Mouse (Mus musculus): Measurements from ENCODE around the gene Rgn. TPM values are rescaled to one million over a fixed set of nuclear protein-coding genes. Genes with fewer than 3 reads are reported as not detected.

The Rgn gene
- total and polyA plus RNA-seq, 3 experiments: not detected

- TF ChIP-seq MAFK (IDR thresholded peaks at IDR 0.05; ENCODE audit: borderline replicate concordance, low read depth, low read length) (no peak), GABPA (IDR thresholded peaks at IDR 0.05; ENCODE audit: low read depth, low read length) (no peak), SIN3A (IDR thresholded peaks at IDR 0.05; ENCODE audit: low read length) (no peak), MYC (IDR thresholded peaks at IDR 0.05; ENCODE audit: low read depth, low read length) (no peak), E2F4 (IDR thresholded peaks at IDR 0.05; ENCODE audit: borderline replicate concordance, low read depth, low read length) (no peak), GATA1 (IDR thresholded peaks at IDR 0.05; ENCODE audit: low read depth, low read length) (peak; percentile 61), HCFC1 (IDR thresholded peaks at IDR 0.05; ENCODE audit: low read depth, low read length) (no peak), SMC3 (IDR thresholded peaks at IDR 0.05; ENCODE audit: low read depth, low read length) (no peak), ZKSCAN1 (IDR thresholded peaks at IDR 0.05; ENCODE audit: low read depth, low read length) (no peak), RAD21 (IDR thresholded peaks at IDR 0.05; ENCODE audit: low read depth, low read length) (no peak)
These were observed 21.4 kb downstream of the Rgn start (continued) for GRCm38 (mm10) chrX:20571024-20571423.

- H3K27me3 ChIP-seq (ENCODE audit: control insufficient read depth in 1 of 2, insufficient read depth in 2 of 2, low read length in 2 of 2): no peaks in the 10 kb centered on the region
- H3K4me3 ChIP-seq (ENCODE audit: control insufficient read depth in 1 of 2, insufficient read depth in 1 of 2, low read depth in 2 of 2, low read length in 2 of 2): no peak overlapping the region; a peak in 1 of 4 replicates
- no peaks in the 10 kb centered on the region for H3K9me3 ChIP-seq (replicated peaks; ENCODE audit: insufficient read depth, low read length)
- peaks cover 0 to 14% of the 10 kb centered on the region in 2 experiments; a peak in 2 of 4 replicates for H3K36me3 ChIP-seq (ENCODE audit: control insufficient read depth in 1 of 2, insufficient read depth in 2 of 2, low read length in 2 of 2)
- H3K9ac ChIP-seq (ENCODE audit: control insufficient read depth, low read depth, low read length, poor library complexity, severe bottlenecking): no peak overlapping the region
- peaks cover 0 to 21% of the 10 kb centered on the region in 2 experiments; a peak in 2 of 4 replicates for H3K4me1 ChIP-seq (ENCODE audit: control insufficient read depth in 1 of 2, insufficient read depth in 2 of 2, low read length in 2 of 2)
- DNase-seq (ENCODE audit: low read depth, low spot score): peak; percentile 71
- H3K27ac ChIP-seq (ENCODE audit: control insufficient read depth, low read depth, low read length): no peak overlapping the region
- no peak for TF ChIP-seq EP300 (IDR thresholded peaks at IDR 0.05; ENCODE audit: low read depth in 1 of 2, low read length in 2 of 2)
- TF ChIP-seq POLR2AphosphoS5 (IDR thresholded peaks at IDR 0.05; ENCODE audit: borderline replicate concordance, low read depth, low read length): no peak
- peak; percentile 43 for TF ChIP-seq TAL1 (IDR thresholded peaks at IDR 0.05; ENCODE audit: low read length)
- TF ChIP-seq BHLHE40 (IDR thresholded peaks at IDR 0.05; ENCODE audit: borderline replicate concordance, low read depth, low read length): no peak
- no peak for TF ChIP-seq SIN3A (IDR thresholded peaks at IDR 0.05; ENCODE audit: low read length)
- TF ChIP-seq ETS1 (IDR thresholded peaks at IDR 0.05; ENCODE audit: low read depth, low read length): peak; percentile 48; the same call in 1 of the 2 replicates
- TF ChIP-seq GATA1 (IDR thresholded peaks at IDR 0.05; ENCODE audit: low read depth, low read length): peak; percentile 60; the same call in 1 of the 2 replicates
- H3K79me2 ChIP-seq (ENCODE audit: control insufficient read depth, insufficient read depth, low read length, poor library complexity): no peaks in the 10 kb centered on the region
These were observed 23.1 kb downstream of the Rgn start for GRCm38 (mm10) chrX:20572683-20573082.

DNA sequence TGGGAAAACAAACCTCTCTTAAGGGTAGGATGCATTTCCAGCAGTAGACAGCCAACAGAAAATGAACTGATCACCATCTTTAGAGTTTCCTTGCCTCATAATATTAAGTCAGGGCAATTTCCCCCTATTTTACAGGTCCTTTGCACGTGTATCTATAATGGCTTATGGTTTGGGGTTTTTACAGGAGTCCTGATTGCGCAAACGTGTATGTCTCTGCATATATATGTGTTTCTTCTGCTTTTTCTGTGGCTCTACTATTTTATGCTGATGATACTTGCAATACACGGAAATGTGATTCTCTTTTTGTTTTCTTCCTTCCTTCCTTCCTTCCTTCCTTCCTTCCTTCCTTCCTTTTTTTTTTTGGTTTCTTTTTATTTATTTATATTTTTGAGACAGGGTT, 24.3 kb downstream of the Rgn start:
- no peaks in the 10 kb centered on the region for H3K27me3 ChIP-seq (ENCODE audit: control insufficient read depth in 1 of 2, insufficient read depth in 2 of 2, low read length in 2 of 2)
- H3K4me1 ChIP-seq (ENCODE audit: control insufficient read depth in 1 of 2, insufficient read depth in 2 of 2, low read length in 2 of 2): peaks cover 0 to 21% of the 10 kb centered on the region in 2 experiments; a peak in 2 of 4 replicates
- H3K79me2 ChIP-seq (ENCODE audit: control insufficient read depth, insufficient read depth, low read length, poor library complexity): no peaks in the 10 kb centered on the region
- no peak overlapping the region for H3K9ac ChIP-seq (ENCODE audit: control insufficient read depth, low read depth, low read length, poor library complexity, severe bottlenecking)
- no peaks in the 10 kb centered on the region for H3K9me3 ChIP-seq (replicated peaks; ENCODE audit: insufficient read depth, low read length)
- H3K27ac ChIP-seq (ENCODE audit: control insufficient read depth, low read depth, low read length): no peak overlapping the region
- DNase-seq (ENCODE audit: low read depth, low spot score): peak; percentile 21
- H3K36me3 ChIP-seq (ENCODE audit: control insufficient read depth in 1 of 2, insufficient read depth in 2 of 2, low read length in 2 of 2): peaks cover 0 to 14% of the 10 kb centered on the region in 2 experiments; a peak in 2 of 4 replicates
- no peak overlapping the region for H3K4me3 ChIP-seq (ENCODE audit: control insufficient read depth in 1 of 2, insufficient read depth in 1 of 2, low read depth in 2 of 2, low read length in 2 of 2)
- TF ChIP-seq RCOR1 (IDR thresholded peaks at IDR 0.05; ENCODE audit: low read depth, low read length): no peak
- TF ChIP-seq RAD21 (IDR thresholded peaks at IDR 0.05; ENCODE audit: low read depth, low read length): no peak
- no peak for TF ChIP-seq ZC3H11A (IDR thresholded peaks at IDR 0.05; ENCODE audit: low read depth, low read length)
- TF ChIP-seq JUND (IDR thresholded peaks at IDR 0.05; ENCODE audit: low read depth, low read length): no peak
- no peak for TF ChIP-seq TBP (IDR thresholded peaks at IDR 0.05; ENCODE audit: low read depth, low read length)
- TF ChIP-seq BHLHE40 (IDR thresholded peaks at IDR 0.05; ENCODE audit: borderline replicate concordance, low read depth, low read length): no peak
- TF ChIP-seq UBTF (IDR thresholded peaks at IDR 0.05; ENCODE audit: borderline replicate concordance, insufficient read depth, low read depth, low read length): no peak
- TF ChIP-seq ELF1 (IDR thresholded peaks at IDR 0.05; ENCODE audit: low read depth, low read length): no peak
- TF ChIP-seq ETS1 (IDR thresholded peaks at IDR 0.05; ENCODE audit: low read depth, low read length): no peak
